Mouse (Mus musculus): Measurements from ENCODE around the gene Rad52. TPM values are rescaled to one million over a fixed set of nuclear protein-coding genes. Genes with fewer than 3 reads are reported as not detected.

Gene Rad52
- polyA plus RNA-seq (2014; fragmentation: Nextera tagmentation; extraction: Ambion mirVana): 17.2 and 21.6 TPM in 2 replicates

GRCm38 (mm10) chr6:119902204-119903080 is at the start of gene Rad52:
Gene Rad52, plus strand, starts transcription at chr6:119902698.
- peaks cover 3% of the 10 kb centered on the region; the same call in 1 of the 2 replicates for H3K4me1 ChIP-seq (ENCODE audit: control insufficient read depth, insufficient read depth, low read length)
- H3K4me3 ChIP-seq (ENCODE audit: low read depth, low read length): peak within 1 kb of the TSS; percentile 94
- H3K4me2 ChIP-seq (ENCODE audit: low read depth, low read length): peak within 1 kb of the TSS; percentile 74
- no peaks in the 10 kb centered on the region for H3K27me3 ChIP-seq (replicated peaks; ENCODE audit: control insufficient read depth, insufficient read depth, low read length)
- peak; percentile 96 for DNase-seq (ENCODE audit: low spot score)
- ATAC-seq (ENCODE audit: low read depth): peak; percentile 86
- WGBS: 1% methylated on average over 66 of the region's 67 CpGs
- H3K9me3 ChIP-seq (ENCODE audit: control insufficient read depth, low read length): no peaks in the 10 kb centered on the region
- H3K27ac ChIP-seq (replicated peaks; ENCODE audit: low read depth, low read length): peak within 1 kb of the TSS; percentile 96
- H3K9ac ChIP-seq (ENCODE audit: low read depth, low read length): peak within 1 kb of the TSS; percentile 96
- H3K36me3 ChIP-seq (ENCODE audit: control insufficient read depth, insufficient read depth, low read length): no peaks in the 10 kb centered on the region

GRCm38 (mm10) chr6:119854156-119854555 is 48.3 kb upstream of the Rad52 start:
- H3K4me3 ChIP-seq (ENCODE audit: low read depth, low read length): no peak overlapping the region
- no peaks in the 10 kb centered on the region for H3K36me3 ChIP-seq (ENCODE audit: control insufficient read depth, insufficient read depth, low read length)
- no peak for ATAC-seq (ENCODE audit: low read depth)
- 0 out of 2 replicates have a peak, but pooled peaks cover under 1% of the 10 kb centered on the region for H3K4me1 ChIP-seq (ENCODE audit: control insufficient read depth, insufficient read depth, low read length)
- no peaks in the 10 kb centered on the region for H3K9me3 ChIP-seq (ENCODE audit: control insufficient read depth, low read length)
- H3K27ac ChIP-seq (replicated peaks; ENCODE audit: low read depth, low read length): no peak overlapping the region
- no peak overlapping the region for H3K4me2 ChIP-seq (ENCODE audit: low read depth, low read length)
- no peaks in the 10 kb centered on the region for H3K27me3 ChIP-seq (replicated peaks; ENCODE audit: control insufficient read depth, insufficient read depth, low read length)
- WGBS: 23% methylated on average over 2 of the region's 2 CpGs
- peak; percentile 5 for DNase-seq (ENCODE audit: low spot score)
- no peak overlapping the region for H3K9ac ChIP-seq (ENCODE audit: low read depth, low read length)

GRCm38 (mm10) chr6:119855471-119855870 is 47.0 kb upstream of the Rad52 start:
- Histone ChIP-seq H3K4me1 (ENCODE audit: control insufficient read depth, insufficient read depth, low read length) (no peaks in the 10 kb centered on the region), H3K9me3 (ENCODE audit: control insufficient read depth, low read length) (no peaks in the 10 kb centered on the region), H3K9ac (ENCODE audit: low read depth, low read length) (no peak overlapping the region), H3K36me3 (ENCODE audit: control insufficient read depth, insufficient read depth, low read length) (no peaks in the 10 kb centered on the region), H3K4me3 (ENCODE audit: low read depth, low read length) (no peak overlapping the region), H3K27ac (replicated peaks; ENCODE audit: low read depth, low read length) (no peak overlapping the region), H3K4me2 (ENCODE audit: low read depth, low read length) (no peak overlapping the region), H3K27me3 (replicated peaks; ENCODE audit: control insufficient read depth, insufficient read depth, low read length) (no peaks in the 10 kb centered on the region)
- 69% methylated on average over 4 of the region's 4 CpGs for WGBS
- ATAC-seq (ENCODE audit: low read depth) (no peak), DNase-seq (ENCODE audit: low spot score) (no peak)

- no peak for ATAC-seq (ENCODE audit: low read depth)
- H3K4me2 ChIP-seq (ENCODE audit: low read depth, low read length): no peak overlapping the region
These were observed 42.3 kb upstream of the Rad52 start for GRCm38 (mm10) chr6:119860236-119860635.

GRCm38 (mm10) chr6:119861519-119861918 is 41.0 kb upstream of the Rad52 start:
- no peak for DNase-seq (ENCODE audit: low spot score)
- no peaks in the 10 kb centered on the region for H3K27me3 ChIP-seq (replicated peaks; ENCODE audit: control insufficient read depth, insufficient read depth, low read length)
- 59% methylated on average over 8 of the region's 8 CpGs for WGBS
- no peak overlapping the region for H3K4me2 ChIP-seq (ENCODE audit: low read depth, low read length)
- no peaks in the 10 kb centered on the region for H3K36me3 ChIP-seq (ENCODE audit: control insufficient read depth, insufficient read depth, low read length)
- no peak for ATAC-seq (ENCODE audit: low read depth)
- H3K9me3 ChIP-seq (ENCODE audit: control insufficient read depth, low read length): no peaks in the 10 kb centered on the region
- H3K4me1 ChIP-seq (ENCODE audit: control insufficient read depth, insufficient read depth, low read length): no peaks in the 10 kb centered on the region
- no peak overlapping the region for H3K27ac ChIP-seq (replicated peaks; ENCODE audit: low read depth, low read length)
- no peak overlapping the region for H3K4me3 ChIP-seq (ENCODE audit: low read depth, low read length)
- H3K9ac ChIP-seq (ENCODE audit: low read depth, low read length): no peak overlapping the region

More at GRCm38 (mm10) chr6:119860236-119860635, 42.3 kb upstream of the Rad52 start:
- DNase-seq (ENCODE audit: low spot score): no peak
- 83% methylated on average over 2 of the region's 2 CpGs for WGBS
- Histone ChIP-seq H3K27me3 (replicated peaks; ENCODE audit: control insufficient read depth, insufficient read depth, low read length) (no peaks in the 10 kb centered on the region), H3K9me3 (ENCODE audit: control insufficient read depth, low read length) (no peaks in the 10 kb centered on the region), H3K4me1 (ENCODE audit: control insufficient read depth, insufficient read depth, low read length) (no peaks in the 10 kb centered on the region), H3K27ac (replicated peaks; ENCODE audit: low read depth, low read length) (no peak overlapping the region), H3K36me3 (ENCODE audit: control insufficient read depth, insufficient read depth, low read length) (no peaks in the 10 kb centered on the region), H3K9ac (ENCODE audit: low read depth, low read length) (no peak overlapping the region), H3K4me3 (ENCODE audit: low read depth, low read length) (no peak overlapping the region)

GRCm38 (mm10) chr6:119864341-119865034 is 38.0 kb upstream of the Rad52 start:
- no peaks in the 10 kb centered on the region for H3K4me1 ChIP-seq (ENCODE audit: control insufficient read depth, insufficient read depth, low read length)
- no peak for ATAC-seq (ENCODE audit: low read depth)
- no peak overlapping the region for H3K27ac ChIP-seq (replicated peaks; ENCODE audit: low read depth, low read length)
- 88% methylated on average over 11 of the region's 11 CpGs for WGBS
- DNase-seq (ENCODE audit: low spot score): peak; percentile 26
- H3K9ac ChIP-seq (ENCODE audit: low read depth, low read length): no peak overlapping the region
- no peak overlapping the region for H3K4me2 ChIP-seq (ENCODE audit: low read depth, low read length)
- H3K27me3 ChIP-seq (replicated peaks; ENCODE audit: control insufficient read depth, insufficient read depth, low read length): no peaks in the 10 kb centered on the region
- no peaks in the 10 kb centered on the region for H3K9me3 ChIP-seq (ENCODE audit: control insufficient read depth, low read length)
- H3K4me3 ChIP-seq (ENCODE audit: low read depth, low read length): no peak overlapping the region
- H3K36me3 ChIP-seq (ENCODE audit: control insufficient read depth, insufficient read depth, low read length): no peaks in the 10 kb centered on the region

GRCm38 (mm10) chr6:119883151-119883550 is 19.3 kb upstream of the Rad52 start:
- no peak overlapping the region for H3K4me3 ChIP-seq (ENCODE audit: low read depth, low read length)
- no peaks in the 10 kb centered on the region for H3K27me3 ChIP-seq (replicated peaks; ENCODE audit: control insufficient read depth, insufficient read depth, low read length)
- 73% methylated on average over 7 of the region's 7 CpGs for WGBS
- no peaks in the 10 kb centered on the region for H3K9me3 ChIP-seq (ENCODE audit: control insufficient read depth, low read length)
- no peak for ATAC-seq (ENCODE audit: low read depth)
- no peak overlapping the region for H3K4me2 ChIP-seq (ENCODE audit: low read depth, low read length)
- H3K36me3 ChIP-seq (ENCODE audit: control insufficient read depth, insufficient read depth, low read length): no peaks in the 10 kb centered on the region
- H3K27ac ChIP-seq (replicated peaks; ENCODE audit: low read depth, low read length): no peak overlapping the region
- H3K9ac ChIP-seq (ENCODE audit: low read depth, low read length): no peak overlapping the region
- no peak for DNase-seq (ENCODE audit: low spot score)
- H3K4me1 ChIP-seq (ENCODE audit: control insufficient read depth, insufficient read depth, low read length): no peaks in the 10 kb centered on the region

- ATAC-seq (ENCODE audit: low read depth): no peak
- no peak overlapping the region for H3K27ac ChIP-seq (replicated peaks; ENCODE audit: low read depth, low read length)
- no peak overlapping the region for H3K4me3 ChIP-seq (ENCODE audit: low read depth, low read length)
- no peaks in the 10 kb centered on the region for H3K36me3 ChIP-seq (ENCODE audit: control insufficient read depth, insufficient read depth, low read length)
- no peaks in the 10 kb centered on the region for H3K27me3 ChIP-seq (replicated peaks; ENCODE audit: control insufficient read depth, insufficient read depth, low read length)
- H3K4me2 ChIP-seq (ENCODE audit: low read depth, low read length): no peak overlapping the region
- H3K9ac ChIP-seq (ENCODE audit: low read depth, low read length): no peak overlapping the region
- no peaks in the 10 kb centered on the region for H3K4me1 ChIP-seq (ENCODE audit: control insufficient read depth, insufficient read depth, low read length)
- 80% methylated on average over 7 of the region's 7 CpGs for WGBS
- no peaks in the 10 kb centered on the region for H3K9me3 ChIP-seq (ENCODE audit: control insufficient read depth, low read length)
- DNase-seq (ENCODE audit: low spot score): no peak
These were observed 9.8 kb upstream of the Rad52 start for GRCm38 (mm10) chr6:119892711-119893110.

Data from embryonic facial prominence, embryonic 14.5 days (tissue).